In genomic region chr3:100102386-100103092, GRCm38 (mm10) we compare ENCODE assay signal across 19 mouse cellular contexts. TPM values are rescaled to one million over a fixed set of nuclear protein-coding genes. Genes with fewer than 3 reads are reported as not detected.
DNase-seq lines count a peak whose midpoint lies in the region; ATAC-seq lines count a peak whose summit lies in the region.
"Had no signal": no experiment of that assay in that cellular context is flagged by ENCODE, and none has a peak within 500 bp of the region (broad histone marks: within the 10 kb centered on the region; RNA-seq: fewer than 3 reads in every experiment).

No protein-coding gene starts in this region.

- no peak for ATAC-seq in kidney, embryonic 14.5 days (ENCODE audit: low FRiP score, low TSS enrichment)
- ATAC-seq: intestine, postnatal 0 days; Patski had no signal

- 95% methylated on average over 3 of the region's 3 CpGs for WGBS in kidney, embryonic 14.5 days

- no peak overlapping the region for H3K4me2 ChIP-seq in kidney, embryonic 14.5 days (replicated peaks; ENCODE audit: low read depth, low read length)
- H3K4me2 ChIP-seq: hindbrain, embryonic 13.5 days; limb, embryonic 12.5 days; liver, embryonic 13.5 days; lung, embryonic 15.5 days had no signal

- DNase-seq in layer of hippocampus, adult 11-12 months (ENCODE audit: low spot score) = peak; percentile 15
- DNase-seq in layer of hippocampus, postnatal 25 days (ENCODE audit: extremely low spot score in 1 of 2, low spot score in 1 of 2) = no peak
- peak; percentile 88 to 90 for DNase-seq in cerebellum, adult 18-20 months
- DNase-seq in cerebellum, postnatal 25 days = peak; percentile 85 to 88
- DNase-seq in telencephalon, adult 2 months (ENCODE audit: low read depth, low spot score) = peak; percentile 8
- no peak for DNase-seq in thymus, postnatal 0 days (ENCODE audit: low spot score)
- DNase-seq: gastrocnemius, postnatal 25 days; heart, postnatal 10 days; kidney, postnatal 14 days; liver, embryonic 13.5 days; midbrain, embryonic 14.5 days; thymus, adult 2 months had no signal

- H3K27me3 ChIP-seq in kidney, embryonic 14.5 days (ENCODE audit: control insufficient read depth, insufficient read depth, low read length) = no peaks in the 10 kb centered on the region
- H3K27me3 ChIP-seq: hindbrain, embryonic 13.5 days; limb, embryonic 12.5 days; liver, embryonic 13.5 days; lung, embryonic 15.5 days; Patski had no signal

- H3K36me3 ChIP-seq in kidney, embryonic 14.5 days (ENCODE audit: control insufficient read depth, insufficient read depth, low read length) = no peaks in the 10 kb centered on the region
- H3K36me3 ChIP-seq: embryonic facial prominence, embryonic 10.5 days; hindbrain, embryonic 13.5 days; limb, embryonic 12.5 days; liver, embryonic 13.5 days; lung, embryonic 15.5 days had no signal

- no peaks in the 10 kb centered on the region for H3K4me1 ChIP-seq in kidney, embryonic 14.5 days (ENCODE audit: control insufficient read depth, insufficient read depth, low read length)
- H3K4me1 ChIP-seq: embryonic facial prominence, embryonic 10.5 days; hindbrain, embryonic 13.5 days; limb, embryonic 12.5 days; liver, embryonic 13.5 days; lung, embryonic 15.5 days had no signal

- no peak overlapping the region for H3K9ac ChIP-seq in kidney, embryonic 14.5 days (ENCODE audit: low read depth, low read length)
- H3K9ac ChIP-seq: hindbrain, embryonic 13.5 days; limb, embryonic 12.5 days; liver, embryonic 13.5 days; lung, embryonic 15.5 days had no signal

- no peak overlapping the region for H3K4me3 ChIP-seq in kidney, embryonic 14.5 days (ENCODE audit: low read length)
- H3K4me3 ChIP-seq: embryonic facial prominence, embryonic 10.5 days; hindbrain, embryonic 13.5 days; limb, embryonic 12.5 days; liver, embryonic 13.5 days; lung, embryonic 15.5 days had no signal

- no peaks in the 10 kb centered on the region for H3K9me3 ChIP-seq in kidney, embryonic 14.5 days (ENCODE audit: control insufficient read depth, low read length)
- H3K9me3 ChIP-seq: embryonic facial prominence, embryonic 10.5 days; hindbrain, embryonic 13.5 days; limb, embryonic 12.5 days; liver, embryonic 13.5 days; lung, embryonic 15.5 days had no signal

- no peak overlapping the region for H3K27ac ChIP-seq in kidney, embryonic 14.5 days (ENCODE audit: low read depth, low read length)
- H3K27ac ChIP-seq: embryonic facial prominence, embryonic 10.5 days; hindbrain, embryonic 13.5 days; limb, embryonic 12.5 days; liver, embryonic 13.5 days; lung, embryonic 15.5 days had no signal

RNA-seq across cellular contexts. Expression of gene Gdap2, which starts 59.6 kb away (rescaled TPM):
- total RNA-seq in layer of hippocampus, postnatal 25 days (2021) = 10 to 100 TPM; 33.0 to 43.1 TPM
- 18.7 and 24.6 TPM in 2 replicates for polyA plus RNA-seq in kidney, embryonic 14.5 days (2014; fragmentation: Nextera tagmentation; extraction: Ambion mirVana)
- 30.9 and 34.9 TPM in 2 replicates for polyA plus RNA-seq in thymus, postnatal 0 days (2015; fragmentation: Nextera tagmentation; extraction: Ambion mirVana)

RNA-seq across cellular contexts. Expression of gene Wdr3, which starts 59.7 kb away (rescaled TPM):
- total RNA-seq in layer of hippocampus, postnatal 25 days (2021) = 10 to 100 TPM; 22.8 to 25.0 TPM
- polyA plus RNA-seq in kidney, embryonic 14.5 days (2014; fragmentation: Nextera tagmentation; extraction: Ambion mirVana) = 31.6 and 45.3 TPM in 2 replicates
- 54.3 and 58.9 TPM in 2 replicates for polyA plus RNA-seq in thymus, postnatal 0 days (2015; fragmentation: Nextera tagmentation; extraction: Ambion mirVana)

Comparison
In these comparisons a context has a peak if more than half of its experiments do, and no peak if none do; other contexts are left out.
1. DNase-seq: peak in layer of hippocampus, adult 11-12 months (single experiment), cerebellum, adult 18-20 months (2 of 2), cerebellum, postnatal 25 days (2 of 2) and telencephalon, adult 2 months (single experiment); none in layer of hippocampus, postnatal 25 days (0 of 2) and thymus, postnatal 0 days (single experiment).